Mouse (Mus musculus) limb, embryonic 10.5 days (tissue): ENCODE measurements around the gene Rbms3. TPM values are rescaled to one million over a fixed set of nuclear protein-coding genes. Genes with fewer than 3 reads are reported as not detected.

Source experiments
- DNase-seq: peaks from one replicate; pipeline ENCODE4 v3.0.0-alpha.2; 2017; ENCODE audit warnings: low spot score
- H3K27ac ChIP-seq: fragments of 300-500 bp; sonication (generic); 2 replicates; pipeline ENCODE4 v1.5.1; 2016; ENCODE audit warnings: mild to moderate bottlenecking
- H3K27me3 ChIP-seq: fragments of 300-500 bp; sonication (generic); 2 replicates; pipeline ENCODE4 v1.6.1; 2016; ENCODE audit warnings: low read depth, mild to moderate bottlenecking; ENCODE audit not compliant: poor library complexity, severe bottlenecking
- H3K36me3 ChIP-seq: fragments of 300-500 bp; sonication (generic); 2 replicates; pipeline ENCODE4 v1.6.1; 2016; ENCODE audit warnings: mild to moderate bottlenecking, moderate library complexity
- H3K4me1 ChIP-seq: fragments of 300-500 bp; sonication (generic); 2 replicates; pipeline ENCODE4 v1.6.1; 2016
- H3K4me3 ChIP-seq: fragments of 300-500 bp; sonication (generic); 2 replicates; pipeline ENCODE4 v1.5.1; 2016; ENCODE audit warnings: mild to moderate bottlenecking, moderate library complexity
- H3K9me3 ChIP-seq: fragments of 300-500 bp; sonication (generic); replicated peaks from 2 replicates; pipeline ENCODE4 v1.6.1; 2016; ENCODE audit warnings: mild to moderate bottlenecking
- WGBS: fragments of 180-500 bp; shearing (Covaris S2); methylation state at CpG from one replicate; pipeline ENCODE4 v1.1.7; 2016; 5-methylcytosine and 5-hydroxymethylcytosine counted together
- polyA plus RNA-seq: library from polyadenylated mRNA; unstranded; fragments of >200 nt; fragmentation: Nextera tagmentation; extraction: Ambion mirVana; gene quantifications from 2 replicates; pipeline ENCODE4 v1.2.1, GENCODE M21; 2016

Rbms3 gene
- polyA plus RNA-seq, 1 experiment from 2014 or later = 35.2 TPM

GRCm38 (mm10) chr9:116943902-116944301, 685.8 kb downstream of the Rbms3 start:
- H3K36me3 ChIP-seq = no peaks in the 10 kb centered on the region
- no peaks in the 10 kb centered on the region for H3K9me3 ChIP-seq
- H3K4me3 ChIP-seq = no peak overlapping the region
- 78% methylated on average over 15 of the region's 15 CpGs for WGBS
- no peak for DNase-seq
- peaks cover 62% of the 10 kb centered on the region for H3K4me1 ChIP-seq
- H3K27ac ChIP-seq = peak overlapping the region; percentile 77
- no peaks in the 10 kb centered on the region for H3K27me3 ChIP-seq

- Histone ChIP-seq H3K4me3 (no peak overlapping the region), H3K36me3 (no peaks in the 10 kb centered on the region), H3K27me3 (no peaks in the 10 kb centered on the region), H3K4me1 (peaks cover 36% of the 10 kb centered on the region), H3K9me3 (no peaks in the 10 kb centered on the region), H3K27ac (no peak overlapping the region)
- WGBS = 86% methylated on average over 4 of the region's 4 CpGs
- DNase-seq = no peak
Measured at GRCm38 (mm10) chr9:116941116-116941515, 688.6 kb downstream of the Rbms3 start.

- Histone ChIP-seq H3K9me3 (no peaks in the 10 kb centered on the region), H3K27me3 (no peaks in the 10 kb centered on the region), H3K36me3 (no peaks in the 10 kb centered on the region), H3K4me3 (no peak overlapping the region), H3K4me1 (peaks cover 32% of the 10 kb centered on the region), H3K27ac (no peak overlapping the region)
- DNase-seq = no peak
- 81% methylated on average over 8 of the region's 8 CpGs for WGBS
Measured at GRCm38 (mm10) chr9:116940693-116941092, 689.0 kb downstream of the Rbms3 start.

GRCm38 (mm10) chr9:116928338-116928737, 701.4 kb downstream of the Rbms3 start:
- no peak overlapping the region for H3K4me3 ChIP-seq
- peaks cover 9% of the 10 kb centered on the region for H3K36me3 ChIP-seq
- H3K27ac ChIP-seq = peak overlapping the region; percentile 77
- peaks cover 42% of the 10 kb centered on the region for H3K4me1 ChIP-seq
- 0 out of 2 replicates have a peak, but pooled peaks cover 3% of the 10 kb centered on the region for H3K9me3 ChIP-seq
- 50% methylated on average over 10 of the region's 10 CpGs for WGBS
- H3K27me3 ChIP-seq = no peaks in the 10 kb centered on the region
- no peak for DNase-seq

GRCm38 (mm10) chr9:116923151-116923550, 706.6 kb downstream of the Rbms3 start:
- WGBS = 48% methylated on average over 8 of the region's 8 CpGs
- no peak overlapping the region for H3K4me3 ChIP-seq
- H3K27me3 ChIP-seq = no peaks in the 10 kb centered on the region

GRCm38 (mm10) chr9:116922561-116922960, 707.2 kb downstream of the Rbms3 start:
- Histone ChIP-seq H3K27me3 (no peaks in the 10 kb centered on the region), H3K4me1 (peaks cover 50% of the 10 kb centered on the region), H3K27ac (peak overlapping the region; percentile 71), H3K4me3 (no peak overlapping the region), H3K36me3 (peaks cover 9% of the 10 kb centered on the region), H3K9me3 (0 out of 2 replicates have a peak, but pooled peaks cover 3% of the 10 kb centered on the region)
- DNase-seq = no peak
- 66% methylated on average over 3 of the region's 3 CpGs for WGBS

More at GRCm38 (mm10) chr9:116923151-116923550, 706.6 kb downstream of the Rbms3 start:
- H3K27ac ChIP-seq = peak overlapping the region; percentile 71
- peaks cover 9% of the 10 kb centered on the region for H3K36me3 ChIP-seq
- 0 out of 2 replicates have a peak, but pooled peaks cover 3% of the 10 kb centered on the region for H3K9me3 ChIP-seq
- DNase-seq = no peak
- peaks cover 55% of the 10 kb centered on the region for H3K4me1 ChIP-seq

- H3K27ac ChIP-seq = peak overlapping the region; percentile 76
- no peaks in the 10 kb centered on the region for H3K27me3 ChIP-seq
Measured at GRCm38 (mm10) chr9:116919441-116920019, 710.2 kb downstream of the Rbms3 start.

GRCm38 (mm10) chr9:116912493-116912847, 717.2 kb downstream of the Rbms3 start:
- 30% methylated on average over 3 of the region's 3 CpGs for WGBS
- H3K27me3 ChIP-seq = no peaks in the 10 kb centered on the region
- peaks cover 4% of the 10 kb centered on the region; the same call in 1 of the 2 replicates for H3K36me3 ChIP-seq

More at GRCm38 (mm10) chr9:116919441-116920019, 710.2 kb downstream of the Rbms3 start:
- peak; percentile 42 for DNase-seq
- H3K4me3 ChIP-seq = no peak overlapping the region
- no peaks in the 10 kb centered on the region for H3K9me3 ChIP-seq
- no peaks in the 10 kb centered on the region for H3K36me3 ChIP-seq
- WGBS = 45% methylated on average over 12 of the region's 12 CpGs
- peaks cover 37% of the 10 kb centered on the region for H3K4me1 ChIP-seq

GRCm38 (mm10) chr9:116911781-116912492, 717.8 kb downstream of the Rbms3 start:
- no peaks in the 10 kb centered on the region for H3K27me3 ChIP-seq
- peaks cover 4% of the 10 kb centered on the region; the same call in 1 of the 2 replicates for H3K36me3 ChIP-seq
- H3K27ac ChIP-seq = peak overlapping the region; percentile 71
- whole genome bisulfite sequencing = 24% methylated on average over 2 of the region's 2 CpGs
- no peak for DNase-seq
- H3K9me3 ChIP-seq = no peaks in the 10 kb centered on the region
- H3K4me3 ChIP-seq = no peak overlapping the region
- H3K4me1 ChIP-seq = peaks cover 18% of the 10 kb centered on the region

More at GRCm38 (mm10) chr9:116912493-116912847, 717.2 kb downstream of the Rbms3 start:
- no peak for DNase-seq
- Histone ChIP-seq H3K9me3 (no peaks in the 10 kb centered on the region), H3K4me1 (peaks cover 18% of the 10 kb centered on the region), H3K27ac (peak overlapping the region; percentile 71), H3K4me3 (no peak overlapping the region)

- H3K27ac ChIP-seq = no peak overlapping the region
- no peaks in the 10 kb centered on the region for H3K27me3 ChIP-seq
- H3K4me1 ChIP-seq = peaks cover 18% of the 10 kb centered on the region
- 80% methylated on average over 4 of the region's 4 CpGs for WGBS
- DNase-seq = no peak
- H3K9me3 ChIP-seq = no peaks in the 10 kb centered on the region
- H3K4me3 ChIP-seq = no peak overlapping the region
- H3K36me3 ChIP-seq = peaks cover 4% of the 10 kb centered on the region; the same call in 1 of the 2 replicates
Measured at GRCm38 (mm10) chr9:116909511-116909910, 720.2 kb downstream of the Rbms3 start.

- no peak overlapping the region for H3K4me3 ChIP-seq
- 65% methylated on average over 4 of the region's 4 CpGs for WGBS
- no peaks in the 10 kb centered on the region for H3K9me3 ChIP-seq
- no peak overlapping the region for H3K27ac ChIP-seq
- H3K4me1 ChIP-seq = peaks cover 29% of the 10 kb centered on the region
- no peaks in the 10 kb centered on the region for H3K36me3 ChIP-seq
- no peaks in the 10 kb centered on the region for H3K27me3 ChIP-seq
- no peak for DNase-seq
Measured at GRCm38 (mm10) chr9:116906955-116907354, 722.8 kb downstream of the Rbms3 start.

- no peaks in the 10 kb centered on the region for H3K9me3 ChIP-seq
Measured at GRCm38 (mm10) chr9:116905646-116906045, 724.1 kb downstream of the Rbms3 start.

GRCm38 (mm10) chr9:116903304-116903993, 726.3 kb downstream of the Rbms3 start:
- Histone ChIP-seq H3K27ac (peak overlapping the region; percentile 71), H3K9me3 (no peaks in the 10 kb centered on the region), H3K4me1 (peaks cover 28% of the 10 kb centered on the region), H3K36me3 (no peaks in the 10 kb centered on the region), H3K27me3 (no peaks in the 10 kb centered on the region), H3K4me3 (peak overlapping the region; percentile 24; the same call in 1 of the 2 replicates)
- peak; percentile 68 for DNase-seq
- 35% methylated on average over 11 of the region's 11 CpGs for WGBS

More at GRCm38 (mm10) chr9:116905646-116906045, 724.1 kb downstream of the Rbms3 start:
- no peaks in the 10 kb centered on the region for H3K27me3 ChIP-seq
- 78% methylated on average over 2 of the region's 2 CpGs for WGBS
- DNase-seq = no peak
- H3K27ac ChIP-seq = peak overlapping the region; percentile 30; the same call in 1 of the 2 replicates
- H3K4me1 ChIP-seq = peaks cover 24% of the 10 kb centered on the region
- no peak overlapping the region for H3K4me3 ChIP-seq
- no peaks in the 10 kb centered on the region for H3K36me3 ChIP-seq
